Mouse (Mus musculus) myocyte (in vitro differentiated cells): ENCODE data around the gene Phlpp1.

Experiments used
- CEBPB ChIP-seq: IDR thresholded peaks from 2 replicates; pipeline ENCODE4 v1.6.1; 2011; ENCODE audit warnings: mild to moderate bottlenecking, moderate library complexity; ENCODE audit not compliant: poor library complexity, insufficient read depth, severe bottlenecking
- E2F4 ChIP-seq: IDR thresholded peaks from one replicate; pipeline ENCODE4 v1.6.1; 2011; ENCODE audit warnings: mild to moderate bottlenecking, control low read depth, moderate library complexity; ENCODE audit not compliant: insufficient read depth
- MAX ChIP-seq: IDR thresholded peaks from one replicate; pipeline ENCODE4 v1.6.1; 2011; ENCODE audit warnings: low read depth, mild to moderate bottlenecking, control low read depth
- MYOD1 ChIP-seq, 3 experiments: IDR thresholded peaks; one replicate each; pipeline ENCODE4 v1.6.1; 2011; ENCODE audit warnings: control low read depth in 2 of 3, low read depth in 2 of 3, mild to moderate bottlenecking in 2 of 3, moderate library complexity in 1 of 3; ENCODE audit not compliant: insufficient read length in 2 of 3, control insufficient read depth in 1 of 3
- MYOG ChIP-seq, 3 experiments: IDR thresholded peaks; one replicate each; pipeline ENCODE4 v1.6.1; 2011; ENCODE audit warnings: control low read depth in 2 of 3, low read depth in 2 of 3, mild to moderate bottlenecking in 2 of 3; ENCODE audit not compliant: insufficient read length in 2 of 3, control insufficient read depth in 1 of 3, insufficient read depth in 1 of 3
- POLR2A ChIP-seq: IDR thresholded peaks from one replicate; pipeline ENCODE4 v1.6.1; 2011; ENCODE audit warnings: low read depth, mild to moderate bottlenecking, control low read depth, moderate library complexity; ENCODE audit not compliant: insufficient read length
- POLR2AphosphoS2 ChIP-seq: IDR thresholded peaks from one replicate; pipeline ENCODE4 v1.6.1; 2011; ENCODE audit warnings: low read depth, control low read depth; ENCODE audit not compliant: insufficient read length
- SRF ChIP-seq: IDR thresholded peaks from one replicate; pipeline ENCODE4 v1.6.1; 2011; ENCODE audit warnings: low read depth; ENCODE audit not compliant: control insufficient read depth, insufficient read length
- TCF12 ChIP-seq: IDR thresholded peaks from one replicate; pipeline ENCODE4 v1.6.1; 2011; ENCODE audit warnings: mild to moderate bottlenecking, control low read depth; ENCODE audit not compliant: poor library complexity, insufficient read depth, severe bottlenecking
- TCF3 ChIP-seq: IDR thresholded peaks from one replicate; pipeline ENCODE4 v1.6.1; 2011; ENCODE audit warnings: low read depth, control low read depth; ENCODE audit not compliant: insufficient read length
- USF1 ChIP-seq: IDR thresholded peaks from one replicate; pipeline ENCODE4 v1.6.1; 2011; ENCODE audit warnings: low read depth, mild to moderate bottlenecking, control low read depth, moderate library complexity

- TF ChIP-seq TCF12 (no peak), POLR2A (no peak), TCF3 (no peak), MAX (no peak), CEBPB (no peak), USF1 (no peak), E2F4 (no peak), MYOD1 (IDR thresholded peaks at IDR 0.05; ENCODE audit: control insufficient read depth in 1 of 3, insufficient read length in 2 of 3, low read depth in 2 of 3) (no peak), SRF (no peak), MYOG (IDR thresholded peaks at IDR 0.05; ENCODE audit: control insufficient read depth in 1 of 3, insufficient read depth in 1 of 3, insufficient read length in 2 of 3, low read depth in 2 of 3) (no peak), POLR2AphosphoS2 (no peak)
These were observed 262.0 kb downstream of the Phlpp1 start for GRCm38 (mm10) chr1:106433580-106433979.
